26 mouse cellular contexts compared by ENCODE assay signal in genomic region chr7:115792841-115793240, GRCm38 (mm10).
DNase-seq lines count a peak whose midpoint lies in the region; ATAC-seq and TF ChIP-seq lines count a peak whose summit lies in the region.
"Had no signal": no experiment of that assay in that cellular context is flagged by ENCODE, and none has a peak within 500 bp of the region (broad histone marks: within the 10 kb centered on the region; RNA-seq: fewer than 3 reads in every experiment).

No protein-coding gene starts in this region.

- H3K4me1 ChIP-seq in forebrain, embryonic 14.5 days (ENCODE audit: control insufficient read depth, insufficient read depth, low read length): peaks cover 10% of the 10 kb centered on the region; the same call in 1 of the 2 replicates
- H3K4me1 ChIP-seq in forebrain, embryonic 11.5 days (replicated peaks; ENCODE audit: control insufficient read depth, insufficient read depth, low read length): no peaks in the 10 kb centered on the region
- H3K4me1 ChIP-seq in MEL (ENCODE audit: control insufficient read depth in 1 of 2, insufficient read depth in 2 of 2, low read length in 2 of 2): no peaks in the 10 kb centered on the region
- H3K4me1 ChIP-seq: embryonic facial prominence, embryonic 15.5 days; forebrain, embryonic 12.5 days; heart, embryonic 10.5 days; hindbrain, embryonic 12.5 days; hindbrain, embryonic 15.5 days had no signal

- no peaks in the 10 kb centered on the region for H3K27me3 ChIP-seq in forebrain, embryonic 14.5 days (replicated peaks; ENCODE audit: control insufficient read depth, insufficient read depth, low read length)
- no peaks in the 10 kb centered on the region for H3K27me3 ChIP-seq in forebrain, embryonic 11.5 days (ENCODE audit: control insufficient read depth, insufficient read depth, low read length)
- peaks cover 0 to 3% of the 10 kb centered on the region in 2 experiments; a peak in 3 of 4 replicates for H3K27me3 ChIP-seq in MEL (ENCODE audit: control insufficient read depth in 1 of 2, insufficient read depth in 2 of 2, low read length in 2 of 2)
- H3K27me3 ChIP-seq: CH12.LX; embryonic facial prominence, embryonic 15.5 days; forebrain, embryonic 12.5 days; heart, embryonic 13.5 days; hindbrain, embryonic 12.5 days; hindbrain, embryonic 15.5 days had no signal

- H3K4me3 ChIP-seq in forebrain, embryonic 14.5 days (ENCODE audit: low read depth, low read length): no peak overlapping the region
- H3K4me3 ChIP-seq in forebrain, embryonic 11.5 days (ENCODE audit: low read depth, low read length): no peak overlapping the region
- no peak overlapping the region for H3K4me3 ChIP-seq in MEL (ENCODE audit: control insufficient read depth in 1 of 2, insufficient read depth in 1 of 2, low read depth in 2 of 2, low read length in 2 of 2)
- H3K4me3 ChIP-seq: embryonic facial prominence, embryonic 15.5 days; forebrain, embryonic 12.5 days; heart, adult 2 months; heart, embryonic 10.5 days; heart, embryonic 13.5 days; hindbrain, embryonic 12.5 days; hindbrain, embryonic 15.5 days had no signal

- H3K9ac ChIP-seq in forebrain, embryonic 14.5 days (ENCODE audit: low read length): no peak overlapping the region
- no peak overlapping the region for H3K9ac ChIP-seq in forebrain, embryonic 11.5 days (ENCODE audit: low read length)
- no peak overlapping the region for H3K9ac ChIP-seq in MEL (ENCODE audit: control insufficient read depth, low read depth, low read length, poor library complexity, severe bottlenecking)
- H3K9ac ChIP-seq: embryonic facial prominence, embryonic 15.5 days; forebrain, embryonic 12.5 days; heart, embryonic 13.5 days; hindbrain, embryonic 12.5 days; hindbrain, embryonic 15.5 days had no signal

- H3K27ac ChIP-seq in forebrain, embryonic 14.5 days (ENCODE audit: low read depth, low read length): no peak overlapping the region
- H3K27ac ChIP-seq in forebrain, embryonic 11.5 days (ENCODE audit: low read depth, low read length): no peak overlapping the region
- no peak overlapping the region for H3K27ac ChIP-seq in MEL (ENCODE audit: control insufficient read depth, low read depth, low read length)
- H3K27ac ChIP-seq: embryonic facial prominence, embryonic 15.5 days; forebrain, embryonic 12.5 days; heart, adult 2 months; heart, embryonic 10.5 days; heart, embryonic 13.5 days; hindbrain, embryonic 12.5 days; hindbrain, embryonic 15.5 days had no signal

- TF ChIP-seq POLR2A in MEL (IDR thresholded peaks at IDR 0.05; ENCODE audit: control insufficient read depth in 1 of 2, insufficient read depth in 1 of 2, low read depth in 1 of 2, low read length in 2 of 2, poor library complexity in 1 of 2): no peak

- H3K79me2 ChIP-seq in MEL (ENCODE audit: control insufficient read depth, insufficient read depth, low read length, poor library complexity): no peaks in the 10 kb centered on the region

- no peak overlapping the region for H3K4me2 ChIP-seq in forebrain, embryonic 14.5 days (ENCODE audit: low read length)
- no peak overlapping the region for H3K4me2 ChIP-seq in forebrain, embryonic 11.5 days (ENCODE audit: low read depth, low read length, severe bottlenecking)
- H3K4me2 ChIP-seq: embryonic facial prominence, embryonic 15.5 days; forebrain, embryonic 12.5 days; heart, embryonic 13.5 days; hindbrain, embryonic 12.5 days; hindbrain, embryonic 15.5 days had no signal

- WGBS in forebrain, embryonic 14.5 days: 22% methylated on average over 2 of the region's 2 CpGs
- WGBS in forebrain, embryonic 11.5 days: 74% methylated on average over 2 of the region's 2 CpGs

- TF ChIP-seq RAD21 in MEL (IDR thresholded peaks at IDR 0.05; ENCODE audit: low read depth, low read length): no peak

- no peaks in the 10 kb centered on the region for H3K36me3 ChIP-seq in forebrain, embryonic 14.5 days (ENCODE audit: control insufficient read depth, insufficient read depth, low read length)
- H3K36me3 ChIP-seq in forebrain, embryonic 11.5 days (ENCODE audit: control insufficient read depth, insufficient read depth, low read length): no peaks in the 10 kb centered on the region
- H3K36me3 ChIP-seq in MEL (ENCODE audit: control insufficient read depth in 1 of 2, insufficient read depth in 2 of 2, low read length in 2 of 2): no peaks in the 10 kb centered on the region
- H3K36me3 ChIP-seq: embryonic facial prominence, embryonic 15.5 days; forebrain, embryonic 12.5 days; G1E; heart, embryonic 10.5 days; heart, embryonic 13.5 days; hindbrain, embryonic 12.5 days; hindbrain, embryonic 15.5 days had no signal

- no peak for TF ChIP-seq EP300 in MEL (IDR thresholded peaks at IDR 0.05; ENCODE audit: low read depth in 1 of 2, low read length in 2 of 2)

- peak; percentile 58 for DNase-seq in forebrain, embryonic 14.5 days (ENCODE audit: low spot score)
- DNase-seq in forebrain, embryonic 11.5 days (ENCODE audit: low spot score): no peak
- peak; percentile 34 for DNase-seq in kidney, adult 9 months
- no peak for DNase-seq in kidney, postnatal 10 days
- peak; percentile 5 for DNase-seq in MEL (ENCODE audit: low read depth, low spot score)
- DNase-seq in layer of hippocampus, adult 9-10 months (ENCODE audit: low spot score): no peak
- DNase-seq: adrenal gland, adult 2 months; adrenal gland, postnatal 14 days; B cell, adult 2 months; cerebellum, adult 11-12 months; cerebellum, adult 8-10 months; cerebellum, postnatal 10 days; cerebellum, postnatal 36 days; embryo, embryonic 11 days; gastrocnemius, postnatal 10 days; gastrocnemius, postnatal 36 days; heart, adult 2 months had no signal

- no peaks in the 10 kb centered on the region for H3K9me3 ChIP-seq in forebrain, embryonic 14.5 days (replicated peaks; ENCODE audit: control insufficient read depth, low read length)
- no peaks in the 10 kb centered on the region for H3K9me3 ChIP-seq in forebrain, embryonic 11.5 days (ENCODE audit: control insufficient read depth, low read length)
- H3K9me3 ChIP-seq in MEL (replicated peaks; ENCODE audit: insufficient read depth, low read length): no peaks in the 10 kb centered on the region
- H3K9me3 ChIP-seq: embryonic facial prominence, embryonic 15.5 days; forebrain, embryonic 12.5 days; G1E; heart, embryonic 10.5 days; heart, embryonic 13.5 days; hindbrain, embryonic 12.5 days; hindbrain, embryonic 15.5 days had no signal

- TF ChIP-seq CTCF in MEL (IDR thresholded peaks at IDR 0.05 in 2 of 3, conservative IDR thresholded peaks at IDR 0.05 in 1 of 3; ENCODE audit: control insufficient read depth in 1 of 3, insufficient read depth in 1 of 3, low read depth in 2 of 3, low read length in 3 of 3, poor library complexity in 1 of 3, severe bottlenecking in 1 of 3): no peak

- peak; percentile 40; the same call in 1 of the 2 replicates for ATAC-seq in forebrain, embryonic 14.5 days
- no peak for ATAC-seq in forebrain, embryonic 11.5 days (replicated peaks; ENCODE audit: low FRiP score)
- ATAC-seq: forebrain, embryonic 16.5 days had no signal

TF ChIP-seq in MEL, 35 proteins besides CTCF, POLR2A, EP300 and RAD21:
- TF ChIP-seq MAFK (IDR thresholded peaks at IDR 0.05; ENCODE audit: borderline replicate concordance, low read depth, low read length) (no peak), GABPA (IDR thresholded peaks at IDR 0.05; ENCODE audit: low read depth, low read length) (no peak), TAL1 (IDR thresholded peaks at IDR 0.05; ENCODE audit: low read length) (no peak), MEF2A (IDR thresholded peaks at IDR 0.05; ENCODE audit: extremely low read depth, insufficient replicate concordance, low read depth, low read length, poor library complexity, severe bottlenecking) (no peak), BHLHE40 (IDR thresholded peaks at IDR 0.05; ENCODE audit: borderline replicate concordance, low read depth, low read length) (no peak), JUND (IDR thresholded peaks at IDR 0.05; ENCODE audit: low read depth, low read length) (no peak), ELF1 (IDR thresholded peaks at IDR 0.05; ENCODE audit: low read depth, low read length) (no peak), CHD1 (IDR thresholded peaks at IDR 0.05; ENCODE audit: low read depth, low read length) (no peak)

Comparison
In these comparisons a context has a peak if more than half of its experiments do, and no peak if none do; other contexts are left out.
1. DNase-seq: peak in forebrain, embryonic 14.5 days (single experiment), kidney, adult 9 months (single experiment) and MEL (single experiment); none in forebrain, embryonic 11.5 days (single experiment), kidney, postnatal 10 days (single experiment) and layer of hippocampus, adult 9-10 months (single experiment).